Mouse (Mus musculus) intestine, embryonic 15.5 days (tissue): ENCODE results near the gene Wdr73. TPM values are rescaled to one million over a fixed set of nuclear protein-coding genes. Genes with fewer than 3 reads are reported as not detected.

Source experiments
- ATAC-seq: fragments of 200-750 bp; cut with Nextera tagmentation; 2 replicates; pipeline ENCODE4 v1.8.0; 2017; ENCODE audit warnings: moderate TSS enrichment, moderate library complexity
- H3K27ac ChIP-seq: fragments of 300-500 bp; sonication (generic); 2 replicates; pipeline ENCODE4 v1.5.1; 2015; ENCODE audit warnings: mild to moderate bottlenecking, inconsistent platforms
- H3K27me3 ChIP-seq: fragments of 300-500 bp; sonication (generic); replicated peaks from 2 replicates; pipeline ENCODE4 v1.6.1; 2015; ENCODE audit warnings: inconsistent platforms
- H3K36me3 ChIP-seq: fragments of 300-500 bp; sonication (generic); 2 replicates; pipeline ENCODE4 v1.6.1; 2015; ENCODE audit warnings: inconsistent platforms
- H3K4me1 ChIP-seq: fragments of 300-500 bp; sonication (generic); replicated peaks from 2 replicates; pipeline ENCODE4 v1.6.1; 2015; ENCODE audit warnings: inconsistent platforms
- H3K4me2 ChIP-seq: fragments of 300-500 bp; sonication (generic); replicated peaks from 2 replicates; pipeline ENCODE4 v1.6.1; 2015; ENCODE audit warnings: mild to moderate bottlenecking, inconsistent platforms
- H3K4me3 ChIP-seq: fragments of 300-500 bp; sonication (generic); replicated peaks from 2 replicates; pipeline ENCODE4 v1.5.1; 2015; ENCODE audit warnings: inconsistent platforms
- H3K9ac ChIP-seq: fragments of 300-500 bp; sonication (generic); 2 replicates; pipeline ENCODE4 v1.6.1; 2015; ENCODE audit warnings: inconsistent platforms
- H3K9me3 ChIP-seq: fragments of 300-500 bp; sonication (generic); 2 replicates; pipeline ENCODE4 v1.6.1; 2016; ENCODE audit warnings: inconsistent platforms
- WGBS: fragments of 180-500 bp; shearing (Covaris S2); methylation state at CpG from one replicate; pipeline ENCODE4 v1.1.7; 2015; 5-methylcytosine and 5-hydroxymethylcytosine counted together
- polyA plus RNA-seq: library from polyadenylated mRNA; unstranded; fragments of >200 nt; fragmentation: Nextera tagmentation; extraction: Ambion mirVana; gene quantifications from 2 replicates; pipeline ENCODE4 v1.2.1, GENCODE M21; 2015

Gene Wdr73
- polyA plus RNA-seq, 1 experiment from 2014 or later = 32.8 TPM

DNA sequence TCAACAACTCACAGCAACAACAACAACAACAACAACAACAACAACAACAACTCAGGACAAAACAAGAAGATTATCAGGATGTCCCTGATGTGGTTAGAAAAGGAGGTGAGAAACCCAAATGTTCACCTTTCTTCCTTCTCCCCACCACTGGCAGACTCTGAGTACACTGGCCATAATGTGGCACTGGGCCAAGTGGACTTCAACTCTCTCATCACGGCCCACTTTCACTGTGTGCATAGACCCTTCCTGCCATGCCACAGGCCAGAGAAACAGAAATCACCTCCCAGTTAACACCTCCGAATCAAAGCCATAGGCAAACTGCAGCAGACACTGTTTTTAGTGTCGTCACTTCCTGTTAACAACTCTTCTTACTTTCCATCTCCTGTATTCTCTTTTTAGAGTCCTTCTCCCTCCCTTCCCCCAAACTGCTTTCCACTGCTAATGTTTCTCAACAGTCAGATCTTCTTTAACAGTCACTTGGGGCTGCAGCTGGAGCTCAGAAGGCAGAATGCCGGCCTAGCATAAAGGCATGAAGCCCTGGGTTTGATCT is 16.9 kb upstream of the Wdr73 start:
- H3K27ac ChIP-seq = no peak overlapping the region
- 77% methylated on average over 4 of the region's 4 CpGs for WGBS
- H3K9ac ChIP-seq = no peak overlapping the region
- H3K4me1 ChIP-seq = no peaks in the 10 kb centered on the region
- H3K9me3 ChIP-seq = no peaks in the 10 kb centered on the region
- no peak for ATAC-seq
- no peak overlapping the region for H3K4me3 ChIP-seq
- H3K27me3 ChIP-seq = no peaks in the 10 kb centered on the region
- no peak overlapping the region for H3K4me2 ChIP-seq
- peaks cover 26% of the 10 kb centered on the region for H3K36me3 ChIP-seq

DNA sequence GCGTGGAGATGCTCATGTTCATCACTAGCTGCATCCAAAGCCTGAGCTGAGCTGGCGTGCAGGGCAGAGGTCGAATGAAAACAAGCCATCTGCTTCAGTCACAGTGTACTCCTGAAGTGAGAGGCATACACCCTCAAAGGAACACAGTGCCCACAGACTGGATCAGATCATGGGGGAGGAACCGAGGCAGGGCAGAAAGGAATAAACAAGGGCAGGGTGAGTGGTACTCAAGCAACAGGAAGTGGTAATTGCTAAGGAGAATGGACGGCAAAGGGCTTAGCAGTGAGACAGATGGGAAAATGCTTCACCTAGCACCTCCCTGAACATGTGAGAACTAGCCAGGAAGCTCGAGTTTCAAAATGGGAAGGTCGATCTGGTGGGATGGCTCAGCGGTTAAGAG is 11.4 kb upstream of the Wdr73 start:
- Histone ChIP-seq H3K36me3 (peaks cover 24% of the 10 kb centered on the region; the same call in 1 of the 2 replicates), H3K9me3 (no peaks in the 10 kb centered on the region), H3K4me2 (no peak overlapping the region), H3K4me3 (no peak overlapping the region), H3K4me1 (no peaks in the 10 kb centered on the region), H3K27ac (no peak overlapping the region), H3K9ac (no peak overlapping the region), H3K27me3 (no peaks in the 10 kb centered on the region)
- no peak for ATAC-seq
- WGBS = 85% methylated on average over 8 of the region's 8 CpGs

DNA sequence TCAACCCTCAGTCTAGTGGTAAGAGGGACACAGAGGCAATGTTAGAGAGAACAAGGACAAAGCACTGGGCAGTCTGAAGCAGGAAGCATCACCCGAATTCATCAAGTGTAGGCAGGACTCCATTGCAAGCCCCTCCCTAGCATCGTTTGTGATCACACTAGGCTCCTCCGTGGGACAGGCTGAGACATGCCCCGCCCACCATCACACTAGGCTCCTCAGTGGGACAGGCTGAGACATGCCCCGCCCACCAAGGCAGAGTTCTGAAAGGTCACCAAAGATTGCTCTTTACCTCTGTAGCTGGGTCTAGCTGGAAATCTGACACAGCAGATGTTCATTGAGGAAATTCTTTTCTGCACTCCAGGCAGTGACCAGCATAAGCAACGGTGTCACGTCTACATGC is 10.0 kb upstream of the Wdr73 start:
- ATAC-seq = peak; percentile 39

DNA sequence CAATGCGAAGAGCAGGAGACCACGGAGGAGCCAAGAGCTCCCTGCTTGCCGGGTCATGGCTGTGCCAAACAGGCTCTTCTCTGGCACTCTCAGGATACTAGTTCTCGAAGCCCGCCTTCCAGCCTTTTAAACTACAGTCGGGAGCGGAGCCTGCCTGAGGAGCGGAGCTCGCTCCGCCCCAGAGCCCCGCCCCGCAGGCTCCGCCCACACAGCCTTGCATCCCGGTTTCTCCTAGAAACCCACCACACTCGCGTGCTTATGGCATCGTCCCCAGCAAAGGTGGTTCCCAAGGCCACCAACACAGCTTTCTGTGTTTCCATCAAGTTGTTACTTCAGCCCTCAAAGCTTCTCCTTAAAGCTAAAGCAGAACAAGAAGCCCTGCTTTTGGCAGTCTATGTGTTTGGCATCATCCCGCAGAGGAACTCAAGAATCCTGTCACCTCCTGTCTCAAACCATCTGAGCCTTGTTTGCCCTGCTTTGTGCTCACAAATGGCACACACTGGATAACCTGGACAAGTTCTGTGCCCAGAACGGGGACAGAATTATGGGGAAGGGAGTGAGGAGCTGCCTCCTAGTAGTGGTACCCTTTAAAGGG is 3.9 kb upstream of the Wdr73 start, which contains the start of gene Nmb:
Gene Nmb (minus strand): TSS at position 156 of the 595 bp plus-strand sequence.
- no peaks in the 10 kb centered on the region for H3K9me3 ChIP-seq
- no peak within 1 kb of the TSS for H3K27ac ChIP-seq
- H3K36me3 ChIP-seq = peaks cover 4% of the 10 kb centered on the region; the same call in 1 of the 2 replicates
- ATAC-seq = peak; percentile 63
- H3K9ac ChIP-seq = peak within 1 kb of the TSS; percentile 56
- peak within 1 kb of the TSS; percentile 46 for H3K4me3 ChIP-seq
- H3K27me3 ChIP-seq = no peaks in the 10 kb centered on the region
- WGBS = 3% methylated on average over 19 of the region's 19 CpGs
- peak within 1 kb of the TSS; percentile 95 for H3K4me2 ChIP-seq
- H3K4me1 ChIP-seq = peaks cover 7% of the 10 kb centered on the region

More for the DNA sequence above, 10.0 kb upstream of the Wdr73 start:
- Histone ChIP-seq H3K36me3 (peaks cover 21% of the 10 kb centered on the region; the same call in 1 of the 2 replicates), H3K4me3 (no peak overlapping the region), H3K9me3 (no peaks in the 10 kb centered on the region), H3K4me2 (no peak overlapping the region), H3K9ac (no peak overlapping the region), H3K4me1 (no peaks in the 10 kb centered on the region), H3K27ac (no peak overlapping the region), H3K27me3 (no peaks in the 10 kb centered on the region)
- 75% methylated on average over 7 of the region's 7 CpGs for WGBS

DNA sequence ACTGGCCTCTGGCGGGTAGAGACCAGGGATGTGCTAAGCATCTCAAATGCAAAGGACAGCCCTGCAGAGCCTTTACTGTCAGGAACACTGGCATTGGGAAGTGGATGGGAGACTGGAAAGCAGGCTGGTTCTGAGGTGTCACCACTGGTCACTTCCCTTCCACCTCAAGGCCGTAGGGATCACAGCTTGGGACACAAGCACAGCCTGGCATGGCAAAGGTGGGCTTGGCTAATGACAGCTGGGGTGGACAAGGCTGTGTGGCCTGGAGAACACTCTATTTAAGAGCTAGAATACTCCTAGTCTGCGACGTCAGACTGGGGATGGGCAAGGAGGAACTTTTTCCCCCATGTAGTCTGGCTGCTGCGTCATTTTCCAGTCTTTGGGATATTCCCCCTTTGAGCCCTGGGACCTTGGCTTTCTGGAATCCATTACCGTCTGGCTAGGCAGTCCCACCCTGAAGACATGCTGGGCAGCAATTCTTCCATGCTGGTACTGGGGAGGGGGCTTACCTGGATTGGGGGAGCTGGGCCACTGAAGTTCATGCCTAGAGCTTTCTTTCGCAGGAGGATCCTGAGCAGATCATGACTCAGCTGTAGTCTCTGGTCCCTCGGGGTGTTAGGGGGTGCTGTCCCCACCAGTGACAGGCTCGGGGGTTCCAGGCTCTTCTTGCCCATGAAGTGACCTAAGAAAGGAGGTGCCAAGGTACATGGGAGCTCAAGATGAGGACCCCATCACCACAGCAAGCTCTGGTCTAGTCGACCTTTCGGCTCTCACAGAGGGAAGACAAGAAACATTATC is 2.8 kb upstream of the Wdr73 start:
- H3K4me2 ChIP-seq = peak overlapping the region; percentile 95

DNA sequence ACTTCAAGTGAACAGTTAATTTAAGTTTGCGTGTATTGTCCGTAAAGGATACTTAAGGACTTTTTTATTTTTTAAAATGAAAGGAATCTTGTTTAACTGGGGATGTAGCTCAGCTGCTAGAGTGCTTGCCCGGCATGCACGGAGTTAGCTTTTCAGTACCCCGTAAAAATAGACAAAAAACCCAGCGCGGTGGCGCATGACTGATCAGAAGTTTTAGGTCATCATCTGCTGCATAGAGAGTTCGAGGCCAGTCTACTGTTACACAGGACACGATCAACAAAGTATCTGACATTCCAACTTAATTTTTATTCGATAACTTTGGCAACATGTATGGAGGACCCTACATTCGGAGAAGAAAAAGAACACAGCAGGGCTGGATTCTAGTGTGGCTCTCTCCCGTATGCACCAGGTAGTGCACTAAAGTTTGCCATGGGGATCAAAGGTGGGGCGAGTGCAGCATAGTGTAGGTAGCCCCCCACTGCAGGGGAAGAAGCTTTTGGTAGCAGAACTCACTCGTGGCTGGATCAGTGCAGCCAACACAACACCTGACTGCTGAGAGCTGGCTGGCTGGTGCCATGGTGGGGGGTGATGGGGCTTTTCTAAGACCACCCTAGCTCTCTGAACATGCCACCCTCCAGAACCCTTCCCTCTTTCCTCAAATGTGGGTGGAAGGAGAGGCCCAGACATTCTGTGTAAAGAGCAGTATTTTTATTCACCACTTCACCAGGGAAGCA is 639 bp upstream of the Wdr73 start:
- peak overlapping the region; percentile 71 for H3K4me2 ChIP-seq
- H3K4me1 ChIP-seq = peaks cover 7% of the 10 kb centered on the region
- H3K4me3 ChIP-seq = peak overlapping the region; percentile 71
- 27% methylated on average over 15 of the region's 15 CpGs for WGBS
- no peaks in the 10 kb centered on the region for H3K9me3 ChIP-seq
- H3K9ac ChIP-seq = peak overlapping the region; percentile 54
- peak; percentile 11; the same call in 1 of the 2 replicates for ATAC-seq
- H3K36me3 ChIP-seq = peaks cover 13% of the 10 kb centered on the region; the same call in 1 of the 2 replicates
- H3K27ac ChIP-seq = peak overlapping the region; percentile 67
- no peaks in the 10 kb centered on the region for H3K27me3 ChIP-seq

More for the DNA sequence above, 2.8 kb upstream of the Wdr73 start:
- no peak overlapping the region for H3K27ac ChIP-seq
- ATAC-seq = no peak
- peaks cover 7% of the 10 kb centered on the region for H3K4me1 ChIP-seq
- H3K36me3 ChIP-seq = peaks cover 4% of the 10 kb centered on the region; the same call in 1 of the 2 replicates
- no peaks in the 10 kb centered on the region for H3K27me3 ChIP-seq
- WGBS = 89% methylated on average over 11 of the region's 11 CpGs
- H3K9me3 ChIP-seq = no peaks in the 10 kb centered on the region
- H3K9ac ChIP-seq = no peak overlapping the region; the same call in 1 of the 2 replicates
- no peak overlapping the region for H3K4me3 ChIP-seq

DNA sequence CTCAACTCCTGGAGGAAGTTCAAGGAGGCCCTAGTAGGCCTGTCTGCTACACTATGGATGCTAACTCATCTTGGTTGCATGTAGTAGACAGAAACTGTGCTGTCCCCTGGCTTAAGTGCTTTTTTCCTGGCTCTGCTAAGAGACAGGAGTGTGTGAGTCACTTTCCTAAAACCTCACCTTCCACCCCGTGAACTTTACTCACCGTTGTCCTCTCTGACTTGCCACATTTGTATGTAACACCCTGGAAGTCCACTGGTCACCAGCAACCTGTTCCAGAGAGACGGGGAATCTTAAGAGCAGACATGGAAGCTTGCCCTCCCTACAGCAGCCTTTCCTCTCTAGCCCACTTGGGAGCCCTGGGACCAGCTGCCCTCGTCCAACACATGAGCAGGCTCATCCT is 3.3 kb downstream of the Wdr73 start:
- peaks cover 21% of the 10 kb centered on the region for H3K36me3 ChIP-seq
- WGBS = 88% methylated on average over 4 of the region's 4 CpGs
- no peak overlapping the region for H3K4me3 ChIP-seq
- H3K27ac ChIP-seq = no peak overlapping the region
- no peaks in the 10 kb centered on the region for H3K9me3 ChIP-seq
- peaks cover 4% of the 10 kb centered on the region for H3K4me1 ChIP-seq
- H3K9ac ChIP-seq = no peak overlapping the region
- no peaks in the 10 kb centered on the region for H3K27me3 ChIP-seq
- no peak overlapping the region for H3K4me2 ChIP-seq
- ATAC-seq = no peak

DNA sequence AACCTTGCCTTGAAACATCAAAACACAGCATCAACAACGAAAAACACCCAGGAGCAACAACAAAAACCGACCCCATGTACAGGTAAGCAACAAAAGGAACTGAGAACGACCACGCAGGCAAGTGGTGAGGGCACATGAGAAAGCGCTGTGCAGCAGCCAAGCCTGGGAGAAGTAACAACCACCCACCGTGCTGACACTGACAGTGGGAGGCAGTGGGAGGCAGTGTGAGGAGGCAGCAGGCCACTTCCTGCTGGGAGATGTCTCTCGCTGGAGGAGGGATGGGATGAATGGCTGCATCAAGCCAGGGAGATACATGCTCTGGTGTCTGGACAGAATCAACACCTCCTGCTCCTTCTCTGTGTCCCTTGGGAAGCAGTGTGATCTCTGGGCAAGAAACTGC is 3.9 kb downstream of the Wdr73 start:
- Histone ChIP-seq H3K9ac (no peak overlapping the region), H3K27ac (no peak overlapping the region), H3K4me2 (no peak overlapping the region), H3K4me3 (no peak overlapping the region), H3K36me3 (peaks cover 27% of the 10 kb centered on the region), H3K27me3 (no peaks in the 10 kb centered on the region), H3K4me1 (peaks cover 4% of the 10 kb centered on the region), H3K9me3 (no peaks in the 10 kb centered on the region)
- WGBS = 89% methylated on average over 7 of the region's 7 CpGs
- no peak for ATAC-seq

DNA sequence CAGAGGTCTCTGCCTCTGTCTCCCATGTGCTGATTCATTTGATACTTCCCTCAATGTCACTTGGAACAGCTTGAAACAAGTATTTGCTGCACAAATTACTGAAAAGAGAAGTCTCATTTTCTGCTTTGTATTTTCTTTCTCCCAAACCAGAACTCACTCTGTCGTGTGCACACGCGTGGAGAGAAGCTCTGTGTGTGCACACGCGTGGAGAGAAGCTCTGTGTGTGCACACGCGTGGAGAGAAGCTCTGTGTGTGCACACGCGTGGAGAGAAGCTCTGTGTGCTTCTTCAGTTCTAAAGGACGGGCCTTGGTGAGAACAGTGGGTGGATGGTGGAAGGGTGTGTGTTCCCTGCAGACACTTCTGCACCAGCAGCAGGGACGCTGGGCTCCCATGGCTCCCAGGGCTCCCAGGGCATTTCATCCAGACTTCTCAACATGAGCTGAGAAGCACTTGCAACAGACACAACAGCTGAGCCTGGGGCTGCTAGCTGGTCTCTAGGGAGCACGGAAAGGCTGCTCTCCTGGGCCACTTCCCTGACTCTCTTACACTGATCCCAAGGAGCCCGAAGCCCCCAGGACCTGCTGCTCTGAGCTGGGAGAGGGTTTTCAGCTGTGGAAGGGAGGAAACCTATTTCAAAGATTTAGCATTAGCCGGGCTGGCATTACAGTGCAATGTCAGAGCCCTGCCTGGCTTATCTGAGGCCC is 6.1 kb downstream of the Wdr73 start:
- no peak overlapping the region for H3K9ac ChIP-seq
- H3K27ac ChIP-seq = no peak overlapping the region
- H3K4me2 ChIP-seq = no peak overlapping the region
- whole genome bisulfite sequencing = 93% methylated on average over 14 of the region's 14 CpGs
- no peaks in the 10 kb centered on the region for H3K9me3 ChIP-seq
- no peaks in the 10 kb centered on the region for H3K27me3 ChIP-seq
- H3K4me3 ChIP-seq = no peak overlapping the region
- no peaks in the 10 kb centered on the region for H3K4me1 ChIP-seq
- H3K36me3 ChIP-seq = peaks cover 37% of the 10 kb centered on the region
- ATAC-seq = no peak

DNA sequence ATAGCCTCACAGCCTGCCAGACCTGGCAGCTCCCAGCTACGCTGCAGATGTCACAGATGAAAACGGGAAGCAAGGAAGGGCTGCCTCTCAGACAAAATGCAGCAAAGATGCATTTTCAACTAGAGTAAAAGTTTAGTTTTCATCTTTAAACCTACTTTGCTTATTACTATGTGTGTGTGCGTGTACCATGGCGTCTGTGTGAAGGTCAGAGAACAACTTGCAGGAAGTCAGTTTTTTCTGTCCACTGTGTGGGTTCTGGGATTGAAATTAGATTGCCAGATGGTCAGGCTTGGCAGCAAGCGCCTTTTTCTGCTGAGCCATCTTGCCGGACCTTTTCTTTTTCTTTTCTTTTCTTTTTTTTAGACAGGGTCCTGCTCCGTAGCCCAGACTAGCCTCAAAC is 6.9 kb downstream of the Wdr73 start:
- WGBS = 79% methylated on average over 7 of the region's 7 CpGs
- Histone ChIP-seq H3K9me3 (no peaks in the 10 kb centered on the region), H3K9ac (no peak overlapping the region), H3K4me1 (peaks cover 5% of the 10 kb centered on the region), H3K27me3 (no peaks in the 10 kb centered on the region), H3K4me2 (no peak overlapping the region), H3K4me3 (no peak overlapping the region), H3K36me3 (peaks cover 37% of the 10 kb centered on the region), H3K27ac (no peak overlapping the region)
- no peak for ATAC-seq

DNA sequence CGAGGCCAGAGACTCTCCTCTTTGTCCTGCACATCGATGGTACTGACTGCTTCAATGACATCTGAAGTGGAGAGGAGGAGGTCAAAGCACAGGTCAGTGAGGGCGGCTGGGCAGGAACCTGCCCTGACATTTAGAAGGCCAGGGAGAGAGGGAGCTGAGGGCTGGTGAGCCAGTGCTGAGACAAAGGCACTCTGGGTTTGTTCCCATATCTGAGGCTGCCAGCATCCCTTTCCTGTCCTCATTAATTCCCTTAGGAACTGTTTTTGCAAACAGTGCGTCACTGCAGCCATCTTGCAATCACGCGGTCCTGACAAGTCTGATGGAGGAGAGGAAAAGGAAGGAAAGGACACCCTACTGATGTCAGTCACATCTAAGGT is 7.3 kb downstream of the Wdr73 start:
- Histone ChIP-seq H3K27me3 (no peaks in the 10 kb centered on the region), H3K36me3 (peaks cover 37% of the 10 kb centered on the region), H3K9ac (no peak overlapping the region), H3K9me3 (no peaks in the 10 kb centered on the region), H3K4me3 (no peak overlapping the region), H3K27ac (no peak overlapping the region), H3K4me2 (no peak overlapping the region), H3K4me1 (peaks cover 8% of the 10 kb centered on the region)
- WGBS = 76% methylated on average over 6 of the region's 6 CpGs
- no peak for ATAC-seq
